Mouse (Mus musculus) bone marrow, adult 2 months (tissue): ENCODE data around the gene Traf3. TPM values are rescaled to one million over a fixed set of nuclear protein-coding genes. Genes with fewer than 3 reads are reported as not detected.

ENCODE experiments used
- H3K27ac ChIP-seq: fragments of 200-500 bp; 2 replicates; pipeline ENCODE4 v1.5.1; 2012; ENCODE audit warnings: low read depth, mild to moderate bottlenecking, control low read depth, inconsistent platforms, low read length; ENCODE audit not compliant: control insufficient read depth, poor library complexity, insufficient read depth
- H3K4me1 ChIP-seq: fragments of 200-500 bp; 2 replicates; pipeline ENCODE4 v1.6.1; 2011; ENCODE audit warnings: low read length; ENCODE audit not compliant: control insufficient read depth, insufficient read depth
- H3K4me3 ChIP-seq: fragments of 200-500 bp; replicated peaks from 2 replicates; pipeline ENCODE3; 2011; ENCODE audit warnings: mild to moderate bottlenecking, low read depth, low read length, control low read depth; ENCODE audit not compliant: control insufficient read depth
- CTCF ChIP-seq: fragments of 200-500 bp; IDR thresholded peaks from 2 replicates; pipeline ENCODE4 v1.5.1; 2011; ENCODE audit warnings: low read length, control low read depth; ENCODE audit not compliant: control insufficient read depth, insufficient read depth
- POLR2A ChIP-seq: fragments of 200-500 bp; IDR thresholded peaks from 2 replicates; pipeline ENCODE4 v1.6.1; 2011; ENCODE audit warnings: low read depth, mild to moderate bottlenecking, control low read depth, low read length, borderline replicate concordance; ENCODE audit not compliant: control insufficient read depth
- WGBS: fragments of 180-500 bp; shearing (Covaris S2); methylation state at CpG from one replicate; pipeline ENCODE4 v1.1.7; 2018; 5-methylcytosine and 5-hydroxymethylcytosine counted together
- polyA plus RNA-seq: library from polyadenylated mRNA; stranded (reverse); fragments of >200 nt; gene quantifications from 2 replicates; pipeline ENCODE4 v1.2.4, GENCODE M21; 2011; ENCODE audit warnings: low replicate concordance; ENCODE audit not compliant: missing spikeins, insufficient read depth, insufficient read length

The Traf3 gene
- polyA plus RNA-seq, result 2.4 and 9.2 TPM in 2 replicates

- 5% methylated on average over 84 of the region's 105 CpGs for WGBS
- 0 out of 2 replicates have a peak, but pooled peaks have one; percentile 0 for TF ChIP-seq CTCF
- peak; percentile 77; the same call in 1 of the 2 replicates for TF ChIP-seq POLR2A
- Histone ChIP-seq H3K4me3 (peak within 1 kb of the TSS; percentile 68), H3K4me1 (peaks cover 9% of the 10 kb centered on the region), H3K27ac (peak within 1 kb of the TSS; percentile 97)
Measured at GRCm38 (mm10) chr12:111165831-111166591, at the start of gene Traf3. Gene Traf3 (plus strand): TSS chr12:111166370.

DNA sequence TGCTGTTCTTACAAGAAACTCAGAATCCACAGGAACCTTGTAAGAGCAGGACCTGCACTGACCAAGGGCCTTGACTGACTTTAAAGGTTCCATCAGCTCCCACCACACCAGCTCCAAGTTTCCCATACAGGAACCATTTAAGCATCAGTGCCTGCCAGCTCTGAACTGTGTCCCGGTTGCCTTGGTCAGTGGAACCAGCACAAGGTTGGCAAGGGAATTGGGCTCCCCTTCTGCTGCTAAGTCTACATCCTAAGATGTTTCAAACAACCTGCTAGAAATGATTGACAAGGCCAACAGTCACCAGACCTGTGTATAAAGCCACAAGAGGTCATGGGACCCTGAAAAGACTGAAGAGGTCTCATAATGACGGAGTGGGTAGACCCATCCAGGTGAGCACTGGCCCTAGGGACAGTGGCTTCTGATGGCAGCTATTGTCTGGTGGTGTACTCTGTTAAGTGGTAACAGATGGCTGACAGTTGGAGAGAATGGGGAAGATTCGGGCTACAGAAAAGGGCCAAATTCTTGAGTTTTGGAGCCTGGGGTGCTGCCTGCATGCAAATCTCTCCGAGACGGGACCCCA, 46.6 kb upstream of the Traf3 start:
- no peak for TF ChIP-seq CTCF
- TF ChIP-seq POLR2A, result no peak
- Histone ChIP-seq H3K27ac (no peak overlapping the region), H3K4me3 (no peak overlapping the region), H3K4me1 (no peaks in the 10 kb centered on the region)
- WGBS, result 92% methylated on average over 5 of the region's 5 CpGs

DNA sequence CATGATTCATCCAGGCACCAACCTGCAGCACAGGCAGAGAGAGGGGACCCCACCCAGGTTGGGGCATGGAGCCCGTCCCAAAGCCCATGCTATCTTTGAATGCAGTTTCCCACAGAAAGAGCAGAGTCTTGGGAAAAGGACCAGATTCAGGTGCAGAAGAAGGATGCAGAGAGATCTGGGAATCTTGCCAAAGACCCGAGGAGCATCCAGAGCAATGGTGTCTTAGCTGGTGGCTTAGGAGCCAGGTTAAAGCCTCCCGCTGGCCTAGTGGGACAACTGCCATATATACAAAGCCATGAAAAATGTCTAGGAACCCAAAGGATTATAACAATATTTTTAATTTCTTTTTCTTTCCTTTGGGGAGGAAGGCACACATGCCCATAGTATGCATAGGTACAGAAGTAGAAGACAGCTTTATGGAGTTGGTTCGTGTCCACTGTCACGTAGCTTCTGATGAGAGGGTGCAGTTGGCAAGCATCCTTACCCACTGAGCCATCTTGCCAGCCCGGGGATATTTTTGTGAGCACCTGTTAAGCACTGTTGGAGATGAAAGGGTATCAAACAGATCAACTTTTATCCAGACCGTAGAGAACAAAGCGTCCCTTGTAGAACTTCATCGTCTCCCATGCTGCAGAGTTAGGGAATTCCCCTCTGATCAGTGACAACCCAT, 45.1 kb upstream of the Traf3 start:
- 82% methylated on average over 9 of the region's 9 CpGs for WGBS
- H3K27ac ChIP-seq, result no peak overlapping the region
- no peaks in the 10 kb centered on the region for H3K4me1 ChIP-seq
- H3K4me3 ChIP-seq, result no peak overlapping the region
- TF ChIP-seq CTCF, result no peak
- TF ChIP-seq POLR2A, result no peak

DNA sequence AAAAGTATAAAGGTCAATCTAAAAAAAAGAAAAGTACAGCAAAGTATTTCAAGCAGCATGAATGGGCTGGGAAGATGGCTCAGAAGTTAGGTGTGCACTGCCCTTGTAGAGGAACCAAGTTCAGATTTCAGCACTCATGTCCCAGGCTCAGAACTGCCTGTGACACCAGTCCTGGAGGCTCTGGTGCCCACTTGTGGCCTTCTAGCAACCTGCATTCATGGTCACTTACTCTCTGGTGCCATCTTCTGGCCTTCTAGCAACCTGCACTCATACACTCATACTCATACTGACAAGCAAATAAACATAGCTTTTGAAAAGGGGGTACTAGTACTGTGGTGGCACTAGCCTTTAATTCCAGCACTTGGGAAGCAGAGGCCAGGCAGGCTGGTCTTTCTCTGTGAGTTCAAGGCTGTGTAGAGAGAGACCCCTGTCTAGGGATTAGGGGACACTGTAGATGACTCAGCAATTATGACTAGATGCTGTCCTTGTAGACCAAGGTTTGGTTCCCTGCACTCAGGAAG, 43.8 kb upstream of the Traf3 start:
- H3K27ac ChIP-seq, result no peak overlapping the region
- peak; percentile 68 for TF ChIP-seq CTCF
- TF ChIP-seq POLR2A, result no peak
- no peaks in the 10 kb centered on the region for H3K4me1 ChIP-seq
- no peak overlapping the region for H3K4me3 ChIP-seq

GRCm38 (mm10) chr12:111124601-111125260, 41.4 kb upstream of the Traf3 start:
- TF ChIP-seq POLR2A (no peak), CTCF (no peak)
- H3K27ac ChIP-seq, result no peak overlapping the region
- 84% methylated on average over 14 of the region's 14 CpGs for WGBS
- no peak overlapping the region for H3K4me3 ChIP-seq
- no peaks in the 10 kb centered on the region for H3K4me1 ChIP-seq

GRCm38 (mm10) chr12:111125666-111126065, 40.5 kb upstream of the Traf3 start:
- H3K4me1 ChIP-seq, result no peaks in the 10 kb centered on the region
- TF ChIP-seq CTCF, result no peak
- no peak for TF ChIP-seq POLR2A
- no peak overlapping the region for H3K27ac ChIP-seq
- 70% methylated on average over 6 of the region's 6 CpGs for WGBS
- no peak overlapping the region for H3K4me3 ChIP-seq

- Histone ChIP-seq H3K4me1 (no peaks in the 10 kb centered on the region), H3K27ac (no peak overlapping the region), H3K4me3 (no peak overlapping the region)
- 87% methylated on average over 7 of the region's 7 CpGs for WGBS
- no peak for TF ChIP-seq POLR2A
- TF ChIP-seq CTCF, result no peak
Measured at GRCm38 (mm10) chr12:111134169-111134568, 32.0 kb upstream of the Traf3 start.
